10 mouse cellular contexts compared by ENCODE assay signal in genomic region chr5:135672980-135673379, GRCm38 (mm10). TPM values are rescaled to one million over a fixed set of nuclear protein-coding genes. Genes with fewer than 3 reads are reported as not detected.
A peak's percentile ranks its signal among the peaks of the same experiment; 100 is the strongest.
DNase-seq lines count a peak whose midpoint lies in the region; ATAC-seq and TF ChIP-seq lines count a peak whose summit lies in the region.
"Had no signal": no experiment of that assay in that cellular context is flagged by ENCODE, and none has a peak within 500 bp of the region (broad histone marks: within the 10 kb centered on the region; RNA-seq: fewer than 3 reads in every experiment).

No protein-coding gene starts in this region.

- no peak overlapping the region for H3K4me2 ChIP-seq in liver, embryonic 11.5 days

- TF ChIP-seq POLR2A in liver, adult 2 months (IDR thresholded peaks at IDR 0.05; ENCODE audit: extremely low read depth, insufficient read depth, low read length) = no peak

- H3K4me3 ChIP-seq in liver, adult 2 months (ENCODE audit: insufficient read depth, low read depth, low read length) = no peak overlapping the region
- no peak overlapping the region for H3K4me3 ChIP-seq in liver, embryonic 11.5 days (ENCODE audit: low read depth, low read length)
- no peak overlapping the region for H3K4me3 ChIP-seq in gastrocnemius, adult 2 months

- DNase-seq in liver, adult 2 months (ENCODE audit: extremely low read depth, low read depth, low spot score) = no peak
- no peak for DNase-seq in liver, embryonic 11.5 days (ENCODE audit: low spot score)
- DNase-seq in gastrocnemius, adult 2 months = peak; percentile 59
- peak; percentile 67 to 72 for DNase-seq in heart, postnatal 10 days
- peak; percentile 48 for DNase-seq in lung, postnatal 14 days
- DNase-seq in cerebellum, postnatal 36 days = no peak
- no peak for DNase-seq in right cerebral cortex, postnatal 14 days
- DNase-seq: adrenal gland, postnatal 25 days; cerebellum, adult 9-10 months; right cerebral cortex, postnatal 4 days had no signal

- intact Hi-C loops in gastrocnemius, adult 2 months (cut with DNase I) = no loop called here
- intact Hi-C loops in heart, postnatal 10 days (cut with DNase I) = no loop called here

- H3K4me1 ChIP-seq in liver, adult 2 months (ENCODE audit: control insufficient read depth, insufficient read depth, low read length) = peaks cover 10% of the 10 kb centered on the region
- H3K4me1 ChIP-seq in liver, embryonic 11.5 days (replicated peaks; ENCODE audit: control insufficient read depth, insufficient read depth, low read length) = peaks cover 7% of the 10 kb centered on the region

- ATAC-seq in liver, embryonic 11.5 days (replicated peaks; ENCODE audit: low FRiP score) = no peak

- H3K9me3 ChIP-seq in liver, embryonic 11.5 days (ENCODE audit: control insufficient read depth, low read length) = no peaks in the 10 kb centered on the region

- H3K27ac ChIP-seq in liver, adult 2 months (replicated peaks; ENCODE audit: insufficient read depth, low read depth, low read length) = peak overlapping the region; percentile 68
- H3K27ac ChIP-seq in liver, embryonic 11.5 days (ENCODE audit: low read depth, low read length) = no peak overlapping the region
- no peak overlapping the region for H3K27ac ChIP-seq in gastrocnemius, adult 2 months

- no peak for TF ChIP-seq CTCF in liver, adult 2 months (IDR thresholded peaks at IDR 0.05; ENCODE audit: low read depth, low read length)
- no peak for TF ChIP-seq CTCF in gastrocnemius, adult 2 months (IDR thresholded peaks at IDR 0.05)

- no peaks in the 10 kb centered on the region for H3K27me3 ChIP-seq in liver, adult 2 months (ENCODE audit: control insufficient read depth, insufficient read depth, low read length)
- H3K27me3 ChIP-seq in liver, embryonic 11.5 days (replicated peaks; ENCODE audit: control insufficient read depth, insufficient read depth, low read length) = no peaks in the 10 kb centered on the region

- no peaks in the 10 kb centered on the region; the same call in 1 of the 2 replicates for H3K79me2 ChIP-seq in liver, adult 2 months (ENCODE audit: control insufficient read depth, insufficient read depth, low read length)

- no peaks in the 10 kb centered on the region for H3K36me3 ChIP-seq in liver, adult 2 months (ENCODE audit: control insufficient read depth, insufficient read depth, low read length)
- H3K36me3 ChIP-seq in liver, embryonic 11.5 days (ENCODE audit: control insufficient read depth, insufficient read depth, low read length) = no peaks in the 10 kb centered on the region

- H3K9ac ChIP-seq in liver, adult 2 months (ENCODE audit: low read depth, low read length) = 0 out of 2 replicates have a peak overlapping the region, but pooled peaks have one; percentile 22
- no peak overlapping the region for H3K9ac ChIP-seq in liver, embryonic 11.5 days (ENCODE audit: low read depth, low read length)

- 64% methylated on average over 5 of the region's 5 CpGs for WGBS in liver, adult 2 months
- 68% methylated on average over 5 of the region's 5 CpGs for WGBS in liver, embryonic 11.5 days

RNA-seq across cellular contexts. Expression of gene Por, which starts 3.1 kb away (rescaled TPM):
- total RNA-seq in liver, adult 2 months (2014; rRNA removed) = 284 and 345 TPM in 2 replicates
- polyA plus RNA-seq in liver, adult 2 months (2012; rRNA removed) = 211 and 254 TPM in 2 replicates
- 48.1 and 49.3 TPM in 2 replicates for polyA plus RNA-seq in liver, embryonic 11.5 days (2014; fragmentation: Nextera tagmentation; extraction: Ambion mirVana)
- total RNA-seq in gastrocnemius, adult 2 months (2021) = 10 to 100 TPM; 31.4 to 32.7 TPM
- 10 to 100 TPM; 62.8 to 72.0 TPM for total RNA-seq in heart, postnatal 10 days (2021)

RNA-seq across cellular contexts. Expression of gene Rhbdd2, which starts 40.6 kb away (rescaled TPM):
- total RNA-seq in liver, adult 2 months (2014; rRNA removed) = 8.5 and 9.7 TPM in 2 replicates
- 17.0 and 20.9 TPM in 2 replicates for polyA plus RNA-seq in liver, adult 2 months (2012; rRNA removed)
- polyA plus RNA-seq in liver, embryonic 11.5 days (2014; fragmentation: Nextera tagmentation; extraction: Ambion mirVana) = 25.0 and 27.8 TPM in 2 replicates
- total RNA-seq in gastrocnemius, adult 2 months (2021) = 10 to 100 TPM; 10.7 to 13.0 TPM
- total RNA-seq in heart, postnatal 10 days (2021) = 10 to 100 TPM; 19.2 to 21.1 TPM

Comparison
In these comparisons a context has a peak if more than half of its experiments do, and no peak if none do; other contexts are left out.
1. DNase-seq: peak in gastrocnemius, adult 2 months (single experiment), heart, postnatal 10 days (2 of 2) and lung, postnatal 14 days (single experiment); none in liver, adult 2 months (single experiment), liver, embryonic 11.5 days (single experiment), cerebellum, postnatal 36 days (0 of 2) and right cerebral cortex, postnatal 14 days (single experiment).